Mouse (Mus musculus) heart, embryonic 10.5 days (tissue): ENCODE results near the gene B4galt7. TPM values are rescaled to one million over a fixed set of nuclear protein-coding genes. Genes with fewer than 3 reads are reported as not detected.

Experiments
- DNase-seq: peaks from one replicate; pipeline ENCODE4 v3.0.0-alpha.2; 2017; ENCODE audit warnings: low spot score
- H3K27ac ChIP-seq: fragments of 300-500 bp; sonication (generic); 2 replicates; pipeline ENCODE4 v1.5.1; 2016; ENCODE audit warnings: mild to moderate bottlenecking
- H3K27me3 ChIP-seq: fragments of 300-500 bp; sonication (generic); 2 replicates; pipeline ENCODE4 v1.6.1; 2016; ENCODE audit warnings: mild to moderate bottlenecking; ENCODE audit not compliant: poor library complexity, insufficient read depth, severe bottlenecking
- H3K36me3 ChIP-seq: fragments of 300-500 bp; sonication (generic); 2 replicates; pipeline ENCODE4 v1.6.1; 2016; ENCODE audit warnings: mild to moderate bottlenecking, moderate library complexity
- H3K4me1 ChIP-seq: fragments of 300-500 bp; sonication (generic); 2 replicates; pipeline ENCODE4 v1.6.1; 2016; ENCODE audit warnings: mild to moderate bottlenecking
- H3K4me3 ChIP-seq: fragments of 300-500 bp; sonication (generic); 2 replicates; pipeline ENCODE4 v1.5.1; 2016; ENCODE audit warnings: mild to moderate bottlenecking, moderate library complexity
- H3K9me3 ChIP-seq: fragments of 300-500 bp; sonication (generic); 2 replicates; pipeline ENCODE4 v1.6.1; 2016; ENCODE audit warnings: mild to moderate bottlenecking, moderate library complexity
- WGBS: fragments of 180-500 bp; shearing (Covaris S2); methylation state at CpG from one replicate; pipeline ENCODE4 v1.1.7; 2016; 5-methylcytosine and 5-hydroxymethylcytosine counted together
- polyA plus RNA-seq: library from polyadenylated mRNA; unstranded; fragments of >200 nt; fragmentation: Nextera tagmentation; extraction: Ambion mirVana; gene quantifications from 2 replicates; pipeline ENCODE4 v1.2.1, GENCODE M21; 2016

Gene B4galt7
- polyA plus RNA-seq, 1 experiment from 2014 or later: 27.6 TPM

GRCm38 (mm10) chr13:55650098-55650497, 50.4 kb downstream of the B4galt7 start:
- Histone ChIP-seq H3K36me3 (peaks cover 100% of the 10 kb centered on the region), H3K27ac (no peak overlapping the region)
- DNase-seq: no peak

GRCm38 (mm10) chr13:55650980-55651379, 51.3 kb downstream of the B4galt7 start:
- 85% methylated on average over 6 of the region's 6 CpGs for WGBS
- H3K4me3 ChIP-seq: no peak overlapping the region
- no peaks in the 10 kb centered on the region for H3K4me1 ChIP-seq
- no peaks in the 10 kb centered on the region for H3K27me3 ChIP-seq
- no peaks in the 10 kb centered on the region for H3K9me3 ChIP-seq
- H3K36me3 ChIP-seq: peaks cover 100% of the 10 kb centered on the region
- H3K27ac ChIP-seq: no peak overlapping the region
- DNase-seq: no peak

More at GRCm38 (mm10) chr13:55650098-55650497, 50.4 kb downstream of the B4galt7 start:
- Histone ChIP-seq H3K4me1 (no peaks in the 10 kb centered on the region), H3K9me3 (no peaks in the 10 kb centered on the region), H3K27me3 (no peaks in the 10 kb centered on the region), H3K4me3 (no peak overlapping the region)
- 94% methylated on average over 12 of the region's 12 CpGs for WGBS

Other genes with a start within 250 kb of the B4galt7 start
- 114 and 117 TPM in 2 replicates for gene Lman2, start 237.1 kb upstream of the B4galt7 start, polyA plus RNA-seq
- 0.18 and 0.68 TPM in 2 replicates for gene Rgs14, start 230.2 kb upstream of the B4galt7 start, polyA plus RNA-seq
- gene Slc34a1, start 201.7 kb upstream of the B4galt7 start, polyA plus RNA-seq: not detected in 2 replicates
- gene Pfn3, start 184.7 kb upstream of the B4galt7 start, polyA plus RNA-seq: not detected in 2 replicates
- 0.21 and 8.5 TPM in 2 replicates for gene F12, start 173.1 kb upstream of the B4galt7 start, polyA plus RNA-seq
- 29.5 and 44.2 TPM in 2 replicates for gene Grk6, start 154.8 kb upstream of the B4galt7 start, polyA plus RNA-seq
- gene Prr7, start 135.6 kb upstream of the B4galt7 start, polyA plus RNA-seq: 0.17 and 0.21 TPM in 2 replicates
- 101 and 166 TPM in 2 replicates for gene Dbn1, start 111.8 kb upstream of the B4galt7 start, polyA plus RNA-seq
- 397 and 462 TPM in 2 replicates for gene Pdlim7, start 86.2 kb upstream of the B4galt7 start, polyA plus RNA-seq
- gene Dok3, start 70.6 kb upstream of the B4galt7 start, polyA plus RNA-seq: 0.57 and 2.4 TPM in 2 replicates
- 43.4 and 64.1 TPM in 2 replicates for gene Ddx41, start 63.2 kb upstream of the B4galt7 start, polyA plus RNA-seq
- 25.9 and 44.0 TPM in 2 replicates for gene Fam193b, start 28.8 kb upstream of the B4galt7 start, polyA plus RNA-seq
- 129 and 173 TPM in 2 replicates for gene Tmed9, start 26.2 kb upstream of the B4galt7 start, polyA plus RNA-seq
- 31.3 and 41.8 TPM in 2 replicates for gene Caml, start 23.1 kb downstream of the B4galt7 start, polyA plus RNA-seq
- 26.8 and 36.4 TPM in 2 replicates for gene Ddx46, start 35.1 kb downstream of the B4galt7 start, polyA plus RNA-seq
- gene B230219D22Rik, start 93.2 kb downstream of the B4galt7 start, polyA plus RNA-seq: 61.1 and 61.3 TPM in 2 replicates
- gene Txndc15, start 114.8 kb downstream of the B4galt7 start, polyA plus RNA-seq: 61.3 and 69.5 TPM in 2 replicates
- gene Pcbd2, start 127.5 kb downstream of the B4galt7 start, polyA plus RNA-seq: 52.3 and 54.2 TPM in 2 replicates
- gene Catsper3, start 184.7 kb downstream of the B4galt7 start, polyA plus RNA-seq: 0.10 TPM in 1 of 2 replicates, not detected in the other
- 0.53 and 3.8 TPM in 2 replicates for gene Pitx1, start 236.3 kb downstream of the B4galt7 start, polyA plus RNA-seq